Mouse (Mus musculus) testis, adult 2 months (tissue): ENCODE data around the gene Pdzd4. TPM values are rescaled to one million over a fixed set of nuclear protein-coding genes. Genes with fewer than 3 reads are reported as not detected.

ENCODE experiments used
- H3K27ac ChIP-seq: fragments of 200-500 bp; 2 replicates; pipeline ENCODE4 v1.5.1; 2012; ENCODE audit warnings: low read depth, low read length; ENCODE audit not compliant: control insufficient read depth, insufficient read depth
- H3K27me3 ChIP-seq: fragments of 200-500 bp; 2 replicates; pipeline ENCODE4 v1.6.1; 2012; ENCODE audit warnings: mild to moderate bottlenecking, low read length, moderate library complexity; ENCODE audit not compliant: control insufficient read depth, insufficient read depth
- H3K36me3 ChIP-seq: fragments of 200-500 bp; 2 replicates; pipeline ENCODE4 v1.6.1; 2012; ENCODE audit warnings: mild to moderate bottlenecking, low read length; ENCODE audit not compliant: control insufficient read depth, insufficient read depth
- H3K4me1 ChIP-seq: fragments of 200-500 bp; 2 replicates; pipeline ENCODE4 v1.6.1; 2012; ENCODE audit warnings: low read length; ENCODE audit not compliant: control insufficient read depth, insufficient read depth
- H3K4me3 ChIP-seq: fragments of 200-500 bp; 2 replicates; pipeline ENCODE4 v1.5.1; 2012; ENCODE audit warnings: low read depth, mild to moderate bottlenecking, low read length, moderate library complexity, mixed read lengths; ENCODE audit not compliant: control insufficient read depth
- CTCF ChIP-seq: fragments of 200-500 bp; IDR thresholded peaks from 2 replicates; pipeline ENCODE4 v1.5.1; 2012; ENCODE audit warnings: low read depth, mild to moderate bottlenecking, inconsistent platforms, low read length, moderate library complexity; ENCODE audit not compliant: control insufficient read depth, insufficient read depth, insufficient replicate concordance
- POLR2A ChIP-seq: fragments of 200-500 bp; IDR thresholded peaks from 2 replicates; pipeline ENCODE4 v1.6.1; 2012; ENCODE audit warnings: low read depth, mild to moderate bottlenecking, inconsistent platforms, low read length, moderate library complexity; ENCODE audit not compliant: control insufficient read depth
- polyA plus RNA-seq: library from polyadenylated mRNA; depleted of rRNA; stranded (reverse); fragments of >200 nt; gene quantifications from 2 replicates; pipeline ENCODE4 v1.2.3, GENCODE M21; 2012

Gene Pdzd4
- polyA plus RNA-seq, 1 experiment, result 0.49 TPM

DNA sequence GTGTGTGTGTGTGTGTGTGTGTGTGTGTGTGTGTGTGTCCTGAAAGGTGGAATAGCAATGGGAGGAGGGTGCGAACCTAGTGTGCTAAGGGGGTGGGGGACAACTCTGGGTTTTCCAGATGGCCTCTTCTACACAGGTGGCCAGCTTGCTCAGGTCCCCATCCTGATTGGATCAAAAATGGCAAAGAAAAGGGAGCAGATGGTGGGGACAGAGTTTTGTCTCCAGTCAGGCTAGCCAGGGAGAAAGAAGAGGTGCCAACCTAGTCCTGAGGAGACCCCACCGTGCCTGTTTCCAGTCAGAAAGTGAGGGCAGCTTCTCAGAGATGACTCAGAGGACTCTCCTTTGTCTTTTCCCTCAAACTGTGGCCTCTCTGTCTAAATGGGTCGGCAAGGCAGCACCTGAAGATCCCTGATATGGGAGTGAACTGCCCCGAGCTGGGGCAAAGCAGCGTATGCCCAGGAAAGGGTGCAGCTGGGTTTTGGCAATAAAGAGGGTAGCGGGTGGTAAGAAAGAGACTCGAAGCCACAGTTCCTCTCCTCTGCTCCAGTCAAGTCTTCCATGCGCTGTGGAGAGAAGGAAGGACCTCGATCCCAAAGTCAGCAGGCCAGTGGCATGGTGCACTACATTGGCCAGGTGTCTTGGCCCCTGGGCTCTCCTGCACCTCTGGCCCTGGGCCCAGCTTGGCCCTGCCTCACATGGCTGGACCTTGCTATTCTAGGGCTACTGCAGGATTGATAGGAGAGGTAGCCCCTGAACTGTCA is 29.7 kb upstream of the Pdzd4 start:
- Histone ChIP-seq H3K27ac (no peak overlapping the region), H3K4me3 (no peak overlapping the region)
- TF ChIP-seq CTCF (no peak), POLR2A (no peak)

DNA sequence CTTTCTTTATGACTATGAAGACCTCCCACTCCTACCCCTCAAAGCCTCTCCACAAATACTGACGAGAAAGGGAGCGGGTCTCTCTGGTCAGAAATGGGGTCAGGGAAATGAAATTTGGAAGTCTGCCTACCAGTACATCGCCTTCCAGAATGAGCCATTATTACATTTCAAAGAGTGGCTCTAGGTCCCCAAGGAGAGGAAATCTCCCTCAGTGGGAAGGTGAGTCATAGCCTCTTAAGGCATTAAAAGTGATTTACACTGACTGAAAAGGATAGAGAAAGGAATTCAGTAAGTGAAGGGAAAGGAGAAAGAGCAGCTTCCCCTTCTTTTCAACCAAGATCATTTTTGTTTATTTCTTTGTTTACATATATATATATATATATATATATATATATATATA is 11.9 kb upstream of the Pdzd4 start:
- no peak overlapping the region for H3K27ac ChIP-seq
- no peaks in the 10 kb centered on the region for H3K27me3 ChIP-seq
- H3K4me1 ChIP-seq, result no peaks in the 10 kb centered on the region
- no peaks in the 10 kb centered on the region for H3K36me3 ChIP-seq
- H3K4me3 ChIP-seq, result no peak overlapping the region
- TF ChIP-seq CTCF, result no peak
- no peak for TF ChIP-seq POLR2A

More for the DNA sequence above, 29.7 kb upstream of the Pdzd4 start:
- H3K27me3 ChIP-seq, result no peaks in the 10 kb centered on the region
- no peaks in the 10 kb centered on the region for H3K36me3 ChIP-seq
- H3K4me1 ChIP-seq, result no peaks in the 10 kb centered on the region

DNA sequence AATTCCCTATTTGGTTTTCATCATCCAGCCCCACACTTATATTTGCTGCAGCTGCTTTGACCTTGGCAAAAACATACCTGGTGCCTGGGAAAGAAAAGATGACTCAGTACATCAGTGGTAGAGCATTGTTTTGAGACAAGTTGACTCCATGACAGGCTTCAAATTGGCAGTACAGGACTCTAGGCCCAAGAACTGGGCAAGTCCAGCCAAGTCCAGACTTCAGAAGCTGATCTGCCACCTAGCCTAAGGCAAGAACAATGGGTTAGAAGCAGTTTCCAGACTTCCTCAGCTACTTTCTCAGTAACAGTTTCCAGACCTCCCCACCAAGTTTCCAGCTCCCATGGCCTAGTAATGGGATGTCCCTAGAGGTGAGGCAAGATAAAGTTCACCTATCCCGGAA is 11.0 kb upstream of the Pdzd4 start:
- Histone ChIP-seq H3K4me1 (no peaks in the 10 kb centered on the region), H3K4me3 (no peak overlapping the region), H3K27me3 (no peaks in the 10 kb centered on the region), H3K27ac (no peak overlapping the region), H3K36me3 (no peaks in the 10 kb centered on the region)
- TF ChIP-seq POLR2A, result no peak
- TF ChIP-seq CTCF, result no peak

DNA sequence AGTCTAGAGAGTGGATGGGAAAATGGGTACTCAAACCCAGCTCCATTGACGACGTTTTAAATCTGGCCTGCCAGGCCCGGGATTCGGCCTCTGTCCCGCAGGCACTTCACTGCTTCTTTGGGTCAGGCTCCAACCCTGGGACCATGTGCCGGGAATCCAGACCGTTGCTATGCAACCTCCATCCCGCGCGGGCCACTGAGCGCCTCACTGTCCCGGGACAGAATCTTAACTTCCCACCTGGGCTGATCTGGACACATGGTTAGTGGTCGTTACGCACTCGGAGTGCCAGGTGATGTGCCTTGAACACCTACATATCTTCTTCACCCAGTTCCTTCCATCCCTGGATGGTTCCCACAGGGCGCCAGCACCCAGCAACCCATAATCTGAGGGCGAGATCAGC is 1.0 kb downstream of the Pdzd4 start:
- Histone ChIP-seq H3K4me1 (no peaks in the 10 kb centered on the region; the same call in 1 of the 2 replicates), H3K36me3 (no peaks in the 10 kb centered on the region), H3K27me3 (no peaks in the 10 kb centered on the region), H3K27ac (peak overlapping the region; percentile 43; the same call in 1 of the 2 replicates), H3K4me3 (peak overlapping the region; percentile 86)
- TF ChIP-seq CTCF (no peak), POLR2A (no peak)

DNA sequence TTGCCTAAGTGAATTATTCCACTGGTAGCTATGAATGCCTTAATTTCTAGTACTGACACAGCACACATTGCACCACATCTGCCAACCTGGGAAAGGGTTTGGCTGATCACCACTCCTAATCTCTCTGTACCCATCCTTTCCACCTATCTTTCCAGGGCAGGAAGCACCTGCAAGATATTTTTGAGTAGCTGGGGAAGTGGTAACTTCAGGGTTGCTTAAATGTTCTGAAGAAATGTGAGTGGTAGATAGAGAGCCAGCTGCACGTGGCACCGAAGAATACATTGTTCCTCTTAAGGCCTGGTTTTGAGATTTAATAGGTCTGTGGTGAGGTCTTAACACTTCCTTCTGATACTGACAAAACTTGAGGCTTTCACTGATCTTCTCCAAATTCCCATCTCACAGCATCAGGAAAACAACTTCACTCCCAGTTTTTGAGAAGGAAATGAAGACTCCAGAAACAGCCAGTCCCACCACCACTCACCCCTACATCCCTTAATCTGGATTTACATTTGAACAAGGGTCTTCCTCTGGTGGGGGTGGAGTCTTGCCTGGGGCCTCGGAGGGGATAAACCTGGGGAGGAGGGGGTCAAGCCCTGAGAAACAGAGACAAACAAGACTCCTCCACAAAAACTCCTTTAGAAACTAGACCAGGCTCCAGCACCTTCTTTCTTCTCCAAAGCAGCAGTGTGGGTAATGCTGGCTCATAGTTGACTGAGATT is 8.0 kb downstream of the Pdzd4 start:
- H3K27ac ChIP-seq, result no peak overlapping the region
- H3K36me3 ChIP-seq, result no peaks in the 10 kb centered on the region
- TF ChIP-seq POLR2A (no peak), CTCF (no peak)
- no peak overlapping the region for H3K4me3 ChIP-seq
- no peaks in the 10 kb centered on the region for H3K27me3 ChIP-seq
- no peaks in the 10 kb centered on the region for H3K4me1 ChIP-seq

DNA sequence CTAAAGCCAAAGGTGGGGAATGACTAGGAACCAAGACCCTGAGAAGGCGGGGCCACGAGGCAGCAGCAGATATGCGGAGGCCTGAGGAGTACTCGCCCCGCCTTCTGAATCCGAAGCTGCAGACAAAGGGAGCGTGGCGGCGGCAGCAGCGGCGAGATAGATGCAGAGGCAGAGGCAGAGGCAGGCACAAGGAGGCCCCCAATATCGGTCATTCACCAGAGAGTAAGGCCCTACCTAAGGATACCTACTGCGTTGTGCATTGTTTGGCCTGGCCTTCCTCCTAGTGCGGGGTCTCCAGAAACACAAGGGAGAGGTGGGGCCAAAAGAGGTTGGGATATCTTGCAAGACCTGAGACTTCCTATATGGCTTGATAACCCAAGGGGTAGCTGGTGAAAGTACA is 9.7 kb downstream of the Pdzd4 start:
- no peaks in the 10 kb centered on the region for H3K36me3 ChIP-seq
- H3K4me1 ChIP-seq, result no peaks in the 10 kb centered on the region
- H3K4me3 ChIP-seq, result no peak overlapping the region
- no peak overlapping the region for H3K27ac ChIP-seq
- no peaks in the 10 kb centered on the region for H3K27me3 ChIP-seq
- TF ChIP-seq POLR2A (no peak), CTCF (no peak)

DNA sequence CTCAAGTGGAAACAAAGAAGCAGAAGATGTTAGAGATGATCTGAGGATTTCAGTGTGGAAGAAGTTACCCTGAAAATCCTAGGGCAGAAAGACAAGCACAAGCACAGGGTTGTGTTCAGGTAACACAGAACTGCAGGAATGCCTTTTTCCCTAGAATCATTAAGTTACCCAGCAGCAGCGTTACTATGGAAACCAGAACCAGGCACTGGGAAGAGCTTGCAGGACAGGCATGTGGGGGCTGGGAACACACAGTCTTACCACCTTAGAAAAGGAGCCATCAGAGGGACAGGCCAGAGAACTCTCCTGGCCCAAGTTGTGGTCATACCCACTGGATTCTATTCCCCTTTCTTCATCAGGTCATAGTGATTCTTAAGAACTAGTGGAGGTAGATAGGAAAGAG is 19.0 kb downstream of the Pdzd4 start:
- H3K4me3 ChIP-seq, result no peak overlapping the region
- H3K4me1 ChIP-seq, result no peaks in the 10 kb centered on the region
- TF ChIP-seq CTCF, result no peak
- no peak for TF ChIP-seq POLR2A
- H3K27me3 ChIP-seq, result no peaks in the 10 kb centered on the region
- no peaks in the 10 kb centered on the region for H3K36me3 ChIP-seq
- H3K27ac ChIP-seq, result no peak overlapping the region
